In genomic region chr2:67564851-67565479, GRCm38 (mm10) we compare ENCODE assay signal across 8 mouse cellular contexts. TPM values are rescaled to one million over a fixed set of nuclear protein-coding genes. Genes with fewer than 3 reads are reported as not detected.
A peak's percentile ranks its signal among the peaks of the same experiment; 100 is the strongest.
DNase-seq lines count a peak whose midpoint lies in the region; ATAC-seq and TF ChIP-seq lines count a peak whose summit lies in the region.

No protein-coding gene starts in this region.

- 0 out of 2 replicates have a peak, but pooled peaks have one; percentile 8 for ATAC-seq in intestine, postnatal 0 days
- ATAC-seq in limb, embryonic 14.5 days (ENCODE audit: low FRiP score, low read depth), result peak; percentile 74

- no peaks in the 10 kb centered on the region for H3K79me2 ChIP-seq in heart, adult 2 months (replicated peaks; ENCODE audit: control insufficient read depth, insufficient read depth, low read length)
- H3K79me2 ChIP-seq in myocyte (ENCODE audit: control insufficient read depth, insufficient read depth), result no peaks in the 10 kb centered on the region

- intact Hi-C loops in heart, adult 2 months (cut with DNase I), result no loop called here

- H3K27me3 ChIP-seq in embryonic facial prominence, embryonic 10.5 days (replicated peaks; ENCODE audit: low read depth, poor library complexity, severe bottlenecking), result peaks cover 13% of the 10 kb centered on the region
- H3K27me3 ChIP-seq in heart, adult 2 months (ENCODE audit: control insufficient read depth, insufficient read depth, low read length), result no peaks in the 10 kb centered on the region
- peaks cover 17% of the 10 kb centered on the region for H3K27me3 ChIP-seq in intestine, postnatal 0 days (replicated peaks; ENCODE audit: control insufficient read depth, insufficient read depth, low read length)
- no peaks in the 10 kb centered on the region for H3K27me3 ChIP-seq in limb, embryonic 14.5 days (ENCODE audit: control insufficient read depth, insufficient read depth, low read length)
- no peaks in the 10 kb centered on the region for H3K27me3 ChIP-seq in myocyte (ENCODE audit: control insufficient read depth, insufficient read depth, insufficient read length)

- 3% methylated on average over 23 of the region's 23 CpGs for WGBS in embryonic facial prominence, embryonic 10.5 days
- WGBS in heart, adult 2 months, result 4% methylated on average over 23 of the region's 23 CpGs
- WGBS in intestine, postnatal 0 days, result 2% methylated on average over 23 of the region's 23 CpGs
- 1% methylated on average over 23 of the region's 23 CpGs for whole genome bisulfite sequencing in limb, embryonic 14.5 days

- no peaks in the 10 kb centered on the region for H3K36me3 ChIP-seq in embryonic facial prominence, embryonic 10.5 days (replicated peaks)
- no peaks in the 10 kb centered on the region for H3K36me3 ChIP-seq in heart, adult 2 months (ENCODE audit: control insufficient read depth, insufficient read depth, low read length)
- no peaks in the 10 kb centered on the region for H3K36me3 ChIP-seq in intestine, postnatal 0 days (ENCODE audit: control insufficient read depth, insufficient read depth)
- no peaks in the 10 kb centered on the region for H3K36me3 ChIP-seq in limb, embryonic 14.5 days (ENCODE audit: control insufficient read depth, insufficient read depth, low read length)
- H3K36me3 ChIP-seq in myocyte (ENCODE audit: control insufficient read depth, insufficient read depth), result no peaks in the 10 kb centered on the region

- H3K27ac ChIP-seq in embryonic facial prominence, embryonic 10.5 days (replicated peaks), result peak overlapping the region; percentile 86
- peak overlapping the region; percentile 51 for H3K27ac ChIP-seq in heart, adult 2 months
- H3K27ac ChIP-seq in intestine, postnatal 0 days (ENCODE audit: low read depth, low read length), result no peak overlapping the region
- 0 out of 2 replicates have a peak overlapping the region, but pooled peaks have one; percentile 7 for H3K27ac ChIP-seq in limb, embryonic 14.5 days (replicated peaks; ENCODE audit: low read depth, low read length)

- peak; percentile 44 for TF ChIP-seq CTCF in heart, adult 2 months (IDR thresholded peaks at IDR 0.05)
- TF ChIP-seq CTCF in intestine, postnatal 0 days (IDR thresholded peaks at IDR 0.05; ENCODE audit: low read depth), result peak; percentile 50

- DNase-seq in gastrocnemius, adult 18-20 months (ENCODE audit: low spot score), result peak; percentile 14
- no peak for DNase-seq in gastrocnemius, postnatal 25 days
- DNase-seq in embryonic facial prominence, embryonic 10.5 days (ENCODE audit: low spot score), result no peak
- DNase-seq in heart, adult 2 months, result peak in 1 of 2 experiments; percentile 51
- DNase-seq in limb, embryonic 14.5 days (ENCODE audit: low spot score), result peak; percentile 55
- DNase-seq in thymus, postnatal 36 days, result no peak

- TF ChIP-seq EP300 in heart, adult 2 months (IDR thresholded peaks at IDR 0.05; ENCODE audit: insufficient read depth, low read depth, low read length), result no peak

- peak overlapping the region; percentile 23 for H3ac ChIP-seq in myocyte (ENCODE audit: control insufficient read depth, insufficient read length)

- no peak for TF ChIP-seq POLR2A in heart, adult 2 months (IDR thresholded peaks at IDR 0.05; ENCODE audit: insufficient read depth, low read depth, low read length)
- TF ChIP-seq POLR2A in limb, embryonic 14.5 days (IDR thresholded peaks at IDR 0.05; ENCODE audit: borderline replicate concordance, extremely low read depth, insufficient read depth, insufficient read length), result no peak
- no peak for TF ChIP-seq POLR2A in myocyte (IDR thresholded peaks at IDR 0.05; ENCODE audit: insufficient read length, low read depth)

- H3K9me3 ChIP-seq in embryonic facial prominence, embryonic 10.5 days, result no peaks in the 10 kb centered on the region
- H3K9me3 ChIP-seq in intestine, postnatal 0 days (ENCODE audit: control insufficient read depth), result no peaks in the 10 kb centered on the region
- H3K9me3 ChIP-seq in limb, embryonic 14.5 days (ENCODE audit: control insufficient read depth, low read length), result no peaks in the 10 kb centered on the region

- H3K4me1 ChIP-seq in embryonic facial prominence, embryonic 10.5 days, result peaks cover 19% of the 10 kb centered on the region
- no peaks in the 10 kb centered on the region for H3K4me1 ChIP-seq in heart, adult 2 months (ENCODE audit: control insufficient read depth, insufficient read depth, low read length)
- H3K4me1 ChIP-seq in intestine, postnatal 0 days (replicated peaks; ENCODE audit: control insufficient read depth, insufficient read depth, low read length), result no peaks in the 10 kb centered on the region
- peaks cover 10% of the 10 kb centered on the region; the same call in 1 of the 2 replicates for H3K4me1 ChIP-seq in limb, embryonic 14.5 days (ENCODE audit: control insufficient read depth, insufficient read depth, low read length)

- H3K4me3 ChIP-seq in embryonic facial prominence, embryonic 10.5 days, result peak overlapping the region; percentile 79
- H3K4me3 ChIP-seq in heart, adult 2 months, result peak overlapping the region; percentile 61
- peak overlapping the region; percentile 60 for H3K4me3 ChIP-seq in intestine, postnatal 0 days (ENCODE audit: low read depth, low read length)
- H3K4me3 ChIP-seq in limb, embryonic 14.5 days (replicated peaks; ENCODE audit: low read length), result peak overlapping the region; percentile 69
- H3K4me3 ChIP-seq in myocyte, result peak overlapping the region; percentile 36

- peak overlapping the region; percentile 2 for H3K9ac ChIP-seq in heart, adult 2 months (ENCODE audit: low read depth, low read length)
- 0 out of 2 replicates have a peak overlapping the region, but pooled peaks have one; percentile 22 for H3K9ac ChIP-seq in intestine, postnatal 0 days (ENCODE audit: low read depth, low read length)
- peak overlapping the region; percentile 67 for H3K9ac ChIP-seq in limb, embryonic 14.5 days (ENCODE audit: low read depth, low read length, severe bottlenecking)

- H3K4me2 ChIP-seq in intestine, postnatal 0 days (replicated peaks; ENCODE audit: low read depth), result peak overlapping the region; percentile 83
- peak overlapping the region; percentile 89 for H3K4me2 ChIP-seq in limb, embryonic 14.5 days (replicated peaks; ENCODE audit: low read depth, low read length, severe bottlenecking)
- peak overlapping the region; percentile 90 for H3K4me2 ChIP-seq in myocyte (ENCODE audit: low read depth)

TF ChIP-seq in myocyte, 11 proteins besides CTCF, POLR2A, EP300 and RAD21:
- TF ChIP-seq USF1 (IDR thresholded peaks at IDR 0.05; ENCODE audit: low read depth), result no peak
- no peak for TF ChIP-seq POLR2AphosphoS2 (IDR thresholded peaks at IDR 0.05; ENCODE audit: insufficient read length, low read depth)
- no peak for TF ChIP-seq SRF (IDR thresholded peaks at IDR 0.05; ENCODE audit: control insufficient read depth, insufficient read length, low read depth)
- no peak for TF ChIP-seq TCF12 (IDR thresholded peaks at IDR 0.05; ENCODE audit: insufficient read depth, poor library complexity, severe bottlenecking)
- no peak for TF ChIP-seq MAX (IDR thresholded peaks at IDR 0.05; ENCODE audit: low read depth)
- TF ChIP-seq MYOG (IDR thresholded peaks at IDR 0.05; ENCODE audit: control insufficient read depth in 1 of 3, insufficient read depth in 1 of 3, insufficient read length in 2 of 3, low read depth in 2 of 3), result no peak
- no peak for TF ChIP-seq E2F4 (IDR thresholded peaks at IDR 0.05; ENCODE audit: insufficient read depth)
- no peak for TF ChIP-seq REST (IDR thresholded peaks at IDR 0.05; ENCODE audit: insufficient read depth, insufficient read length)
- TF ChIP-seq CEBPB (IDR thresholded peaks at IDR 0.05; ENCODE audit: insufficient read depth, poor library complexity, severe bottlenecking), result no peak

RNA-seq across cellular contexts. Expression of gene B3galt1, which starts 0.7 kb away (rescaled TPM):
- total RNA-seq in gastrocnemius, adult 18-20 months (2021), result 1 to 10 TPM; 3.6 to 4.3 TPM
- 1 to 10 TPM; 1.9 to 2.8 TPM for total RNA-seq in gastrocnemius, postnatal 25 days (2021)
- 5.3 and 6.0 TPM in 2 replicates for polyA plus RNA-seq in embryonic facial prominence, embryonic 10.5 days (2016; fragmentation: Nextera tagmentation; extraction: Ambion mirVana)
- 1 to 10 TPM; 1.5 to 1.9 TPM for total RNA-seq in heart, adult 2 months (2021)
- 0.72 and 1.7 TPM in 2 replicates for polyA plus RNA-seq in heart, adult 2 months (2012; rRNA removed)
- 1.3 and 1.5 TPM in 2 replicates for polyA plus RNA-seq in intestine, postnatal 0 days (2015; fragmentation: Nextera tagmentation; extraction: Ambion mirVana)
- 1.9 and 2.5 TPM in 2 replicates for polyA plus RNA-seq in limb, embryonic 14.5 days (2012; rRNA removed)
- 8.1 and 9.3 TPM in 2 replicates for polyA plus RNA-seq in limb, embryonic 14.5 days (2014; fragmentation: Nextera tagmentation; extraction: Ambion mirVana)
- 0.56 TPM for polyA plus RNA-seq in myocyte (2012; fragmentation: generic; extraction: Trizol)

Comparison
In these comparisons a context has a peak if more than half of its experiments do, and no peak if none do; other contexts are left out.
1. DNase-seq: peak in gastrocnemius, adult 18-20 months (single experiment) and limb, embryonic 14.5 days (single experiment); none in gastrocnemius, postnatal 25 days (single experiment), embryonic facial prominence, embryonic 10.5 days (single experiment) and thymus, postnatal 36 days (0 of 2).
2. H3K9ac ChIP-seq: peak in every context shown above with its lines; median percentile 67 in limb, embryonic 14.5 days; 22 in intestine, postnatal 0 days; 2 in heart, adult 2 months.
3. Peak in every context shown above with its lines, with median percentiles within 50 percentile points of each other: H3K4me3 ChIP-seq and H3K4me2 ChIP-seq.